Mouse (Mus musculus) cerebellum, adult 11-12 months (tissue): ENCODE measurements around the gene Prrg4.
"Not testable (repeated sequence)": the region's sequence is repeated elsewhere in the genome, so short reads cannot be mapped to it uniquely, and the experiment has no call there.

Experiments used
- DNase-seq: peaks from one replicate; pipeline ENCODE4 v3.0.0; 2022

Gene Prrg4

DNA sequence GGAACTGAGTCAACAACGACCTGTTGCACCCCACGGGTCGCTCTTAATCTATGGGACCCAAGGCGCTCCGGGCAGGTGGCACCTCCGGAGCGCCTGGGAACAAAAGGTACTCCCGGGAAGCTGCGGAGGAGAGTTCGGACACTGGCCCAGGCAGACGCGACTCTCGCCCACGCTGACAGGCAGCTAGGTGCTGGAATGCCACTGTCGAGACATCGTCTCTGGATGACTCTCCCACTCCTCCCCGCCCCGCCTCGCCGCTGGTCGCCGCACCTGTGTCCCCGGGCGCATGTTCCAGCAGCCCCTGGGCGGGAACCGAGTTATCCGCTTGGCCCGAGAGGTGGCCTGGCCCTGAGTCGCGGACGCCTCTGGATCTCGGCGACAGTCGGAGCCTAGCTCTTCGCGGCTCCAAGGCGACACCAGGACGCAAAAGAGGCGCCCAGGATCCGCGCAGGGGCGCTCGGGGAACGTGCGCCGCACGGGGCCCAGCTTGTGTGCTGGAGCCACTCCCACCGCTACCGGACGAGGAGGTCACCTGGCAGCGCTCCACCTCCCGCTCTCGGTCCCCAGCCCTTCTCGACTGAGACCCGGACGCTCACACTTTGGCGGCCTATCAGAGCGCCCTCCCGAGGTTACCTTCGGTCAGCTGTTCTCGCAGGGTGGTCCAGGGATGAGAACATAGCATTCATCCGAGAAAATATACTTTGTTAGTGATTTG is at the start of gene Prrg4:
Gene Prrg4, minus strand, starts transcription at position 601 of the 715 bp plus-strand sequence.
- peak; percentile 6 for DNase-seq

DNA sequence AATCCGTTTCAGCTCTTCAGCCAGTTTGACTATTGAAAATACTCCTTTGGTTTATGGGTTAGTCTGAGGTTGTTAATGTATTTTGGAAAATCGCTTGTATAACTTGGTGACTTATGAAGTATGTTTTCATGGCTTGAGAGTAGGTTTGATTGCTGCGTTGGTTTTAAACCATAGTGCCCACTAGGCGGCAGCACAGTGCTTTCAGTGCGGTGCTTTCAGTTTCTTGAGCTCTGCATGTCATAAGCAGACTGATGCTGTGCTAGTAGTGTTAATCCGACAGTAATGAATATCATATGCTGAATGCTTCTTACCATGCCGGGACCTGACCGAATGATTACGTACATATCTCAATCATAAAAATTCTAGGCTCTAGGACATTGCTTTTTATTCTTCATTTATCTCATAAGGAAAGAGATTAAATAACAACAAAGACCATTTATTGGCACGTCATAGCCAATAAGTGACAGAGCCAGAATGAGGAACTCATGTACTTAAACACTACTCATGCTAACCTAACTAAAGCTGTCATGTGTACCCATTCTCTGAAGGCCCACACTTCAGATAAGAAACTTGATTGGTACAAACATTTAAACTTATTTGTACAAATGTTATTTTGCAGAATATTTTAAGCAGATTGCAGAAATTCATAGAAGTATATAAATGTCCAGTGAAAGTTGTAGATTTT is 38.3 kb upstream of the Prrg4 start:
- DNase-seq = peak; percentile 50

DNA sequence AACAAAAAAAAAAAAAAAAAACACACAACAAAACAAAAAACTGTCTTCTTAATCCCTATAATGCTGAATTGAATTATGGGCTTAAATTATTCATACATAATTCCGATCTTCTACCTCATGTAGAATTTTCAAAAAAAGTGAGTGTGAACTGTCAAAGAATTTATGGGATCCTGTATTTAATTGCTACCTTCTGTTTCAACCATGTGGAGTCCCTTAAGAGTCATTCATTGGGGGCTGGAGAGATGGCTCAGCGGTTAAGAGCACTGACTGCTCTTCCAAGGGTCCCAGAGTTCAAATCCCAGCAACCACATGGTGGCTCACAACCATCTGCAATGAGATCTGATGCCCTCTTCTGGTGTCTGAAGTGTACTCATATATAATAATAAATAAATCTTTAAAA is 37.7 kb upstream of the Prrg4 start:
- DNase-seq = not testable (repeated sequence)

DNA sequence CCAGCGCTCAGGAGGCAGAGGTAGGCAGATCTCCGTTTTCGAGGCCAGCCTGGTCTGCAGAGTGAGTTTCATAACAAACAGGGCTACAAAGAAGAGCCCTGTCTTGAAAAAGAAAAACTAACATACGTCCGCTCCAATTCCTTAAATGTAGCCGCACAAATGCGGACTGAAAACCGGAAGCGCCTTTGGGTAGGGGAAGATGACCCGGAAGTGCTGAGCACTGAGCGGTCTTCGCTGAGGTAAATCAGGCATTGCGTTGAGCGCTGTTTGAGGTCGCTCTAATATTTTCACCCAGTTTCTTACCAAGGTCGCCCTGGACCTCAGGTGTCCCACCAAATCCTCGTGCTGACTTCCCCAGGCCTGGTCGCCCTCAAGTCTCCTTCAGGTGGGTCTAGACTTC is 36.4 kb upstream of the Prrg4 start:
- no peak for DNase-seq

DNA sequence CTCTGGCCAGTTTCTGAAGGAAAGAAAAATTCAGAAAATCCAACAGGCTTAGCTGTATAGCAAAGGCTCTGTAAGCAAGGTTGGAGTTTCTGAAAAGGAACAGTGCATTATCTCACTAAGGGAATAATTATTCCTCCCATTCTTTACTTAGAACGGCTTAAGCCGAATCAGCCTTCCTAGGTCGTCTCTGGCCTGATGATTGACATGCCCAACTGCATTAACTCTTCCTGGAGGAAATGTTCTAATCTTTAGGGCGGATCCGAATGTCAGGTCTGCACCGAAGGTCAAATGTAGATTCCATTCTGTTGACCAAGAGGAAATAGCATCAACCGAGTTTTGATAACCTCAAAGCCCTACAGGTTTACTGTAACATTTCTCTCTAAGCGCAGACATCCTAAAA is 29.1 kb upstream of the Prrg4 start:
- DNase-seq = no peak

DNA sequence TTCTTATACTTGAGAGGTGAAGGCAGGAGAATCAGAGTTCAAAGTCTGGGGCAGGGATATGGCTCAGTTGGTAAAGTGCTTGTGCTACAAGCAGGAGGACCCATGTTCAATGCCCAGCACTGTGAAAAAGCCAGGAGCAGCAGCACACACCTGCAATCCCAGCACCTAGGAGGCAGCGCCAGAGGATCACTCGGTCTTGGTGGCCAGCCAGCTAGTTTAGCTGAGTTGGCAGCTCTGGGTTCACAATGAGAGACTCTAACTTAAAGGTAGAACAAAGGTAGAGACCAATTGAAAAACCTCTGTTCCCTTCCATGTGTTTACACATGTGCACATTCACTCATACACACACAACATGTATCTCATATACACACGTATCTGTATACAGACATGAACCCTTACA is 19.4 kb upstream of the Prrg4 start:
- DNase-seq = no peak

DNA sequence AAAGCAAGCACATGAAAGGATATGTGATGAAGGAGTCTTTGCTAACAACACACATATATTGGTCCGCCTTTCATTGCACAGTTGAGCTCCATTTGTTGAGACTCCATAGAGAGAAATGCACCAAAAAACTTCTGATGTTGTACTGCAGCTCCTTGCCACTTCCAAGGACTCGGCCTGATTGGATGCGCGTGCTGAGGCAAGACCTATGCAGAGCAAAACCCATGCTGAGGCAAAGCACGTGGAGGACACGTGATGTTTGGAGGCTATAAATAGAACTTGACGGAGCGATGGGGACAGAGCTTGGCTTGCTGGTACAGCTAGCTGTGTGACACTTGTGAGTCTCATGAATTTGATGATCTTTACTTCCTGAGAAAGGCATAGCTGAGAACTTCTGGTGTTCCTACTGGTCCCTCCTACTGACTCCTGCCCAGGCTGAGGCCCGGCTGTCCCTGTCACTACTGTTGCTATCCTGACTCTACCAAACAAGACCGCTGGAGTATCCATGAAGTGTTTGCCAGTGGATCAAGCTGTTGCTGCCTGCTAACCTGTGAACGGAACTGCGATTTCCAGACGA is 17.7 kb upstream of the Prrg4 start, which contains the start of gene Ccdc73:
Gene Ccdc73, plus strand, starts transcription at position 524 of the 574 bp plus-strand sequence.
- no peak for DNase-seq

GRCm38 (mm10) chr2:104864176-104864860 is 14.6 kb upstream of the Prrg4 start:
- no peak for DNase-seq

- no peak for DNase-seq
These were observed 10.8 kb upstream of the Prrg4 start for GRCm38 (mm10) chr2:104860426-104860825.

- no peak for DNase-seq
These were observed 9.4 kb upstream of the Prrg4 start for GRCm38 (mm10) chr2:104859060-104859459.

GRCm38 (mm10) chr2:104858083-104858482 is 8.4 kb upstream of the Prrg4 start:
- DNase-seq = not testable (repeated sequence)

DNA sequence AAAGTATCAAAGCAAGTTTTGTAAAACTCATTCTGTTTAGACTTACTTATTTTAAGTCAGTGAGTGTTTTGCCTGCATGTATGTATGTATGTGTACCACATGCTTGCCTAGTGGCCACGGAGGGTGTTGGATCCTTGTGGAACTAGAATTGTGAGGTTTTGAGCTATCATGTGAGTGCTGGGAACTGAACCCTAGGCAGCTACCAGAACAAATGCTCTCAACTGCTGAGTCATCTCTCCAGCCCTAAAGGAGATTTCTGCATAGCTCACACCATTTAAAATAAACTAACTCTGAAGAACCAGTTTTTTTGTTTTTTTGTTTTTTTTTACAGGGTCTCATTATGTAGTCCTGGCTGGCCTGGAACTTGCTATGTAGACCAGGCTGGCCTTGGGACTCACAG is 6.5 kb upstream of the Prrg4 start:
- no peak for DNase-seq

GRCm38 (mm10) chr2:104855732-104856131 is 6.1 kb upstream of the Prrg4 start:
- no peak for DNase-seq

- no peak for DNase-seq
These were observed 5.2 kb upstream of the Prrg4 start for GRCm38 (mm10) chr2:104854836-104855235.

- DNase-seq = no peak
These were observed 2.9 kb upstream of the Prrg4 start for GRCm38 (mm10) chr2:104852546-104852945.

GRCm38 (mm10) chr2:104851686-104852085 is 2.0 kb upstream of the Prrg4 start:
- no peak for DNase-seq

GRCm38 (mm10) chr2:104849991-104850359 is 299 bp upstream of the Prrg4 start:
- no peak for DNase-seq

DNA sequence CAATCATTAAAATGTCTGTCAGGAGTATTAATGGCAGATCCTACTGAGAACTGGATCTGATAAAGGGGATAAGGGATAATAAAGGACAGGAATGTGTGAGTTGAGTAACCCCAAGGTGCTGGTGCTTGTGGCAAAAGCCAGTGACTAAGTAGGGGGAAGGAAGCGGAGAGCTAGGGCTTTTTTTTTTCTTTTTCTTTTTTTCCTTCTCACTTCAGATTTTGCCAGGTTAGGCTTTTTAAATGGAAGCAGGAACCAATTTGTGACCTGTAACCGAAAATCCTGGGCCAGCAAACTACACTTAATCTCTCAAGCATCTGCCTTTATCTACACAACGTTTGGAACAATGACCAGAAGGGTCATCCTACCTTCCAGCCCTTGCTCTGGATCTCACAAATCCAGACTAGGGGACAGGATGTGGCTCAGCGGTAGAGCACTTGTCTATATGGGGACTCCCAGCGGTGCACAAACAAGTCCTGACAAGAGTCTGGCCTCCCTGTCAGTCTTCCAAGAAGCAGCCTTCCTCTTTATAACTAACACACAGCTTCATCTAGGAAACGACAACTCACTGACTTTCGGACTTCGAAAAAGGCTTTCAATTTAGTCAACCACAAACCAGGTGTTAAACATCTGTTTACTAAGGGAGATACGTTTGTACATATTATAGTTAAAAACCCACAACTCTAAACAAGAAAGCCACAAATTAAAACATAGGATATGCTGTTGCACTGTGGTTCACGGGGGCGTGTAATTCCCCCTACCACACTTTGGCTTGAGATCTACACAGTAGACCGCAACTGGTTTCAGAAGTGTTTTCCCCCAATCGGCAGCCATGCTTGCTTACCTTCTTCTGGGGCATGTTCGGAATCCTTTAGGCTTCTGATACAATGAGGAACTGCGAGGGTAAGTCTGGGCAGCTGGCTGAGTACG is 1.2 kb downstream of the Prrg4 start:
- DNase-seq = no peak

- no peak for DNase-seq
These were observed 2.0 kb downstream of the Prrg4 start for GRCm38 (mm10) chr2:104847645-104848044.

DNA sequence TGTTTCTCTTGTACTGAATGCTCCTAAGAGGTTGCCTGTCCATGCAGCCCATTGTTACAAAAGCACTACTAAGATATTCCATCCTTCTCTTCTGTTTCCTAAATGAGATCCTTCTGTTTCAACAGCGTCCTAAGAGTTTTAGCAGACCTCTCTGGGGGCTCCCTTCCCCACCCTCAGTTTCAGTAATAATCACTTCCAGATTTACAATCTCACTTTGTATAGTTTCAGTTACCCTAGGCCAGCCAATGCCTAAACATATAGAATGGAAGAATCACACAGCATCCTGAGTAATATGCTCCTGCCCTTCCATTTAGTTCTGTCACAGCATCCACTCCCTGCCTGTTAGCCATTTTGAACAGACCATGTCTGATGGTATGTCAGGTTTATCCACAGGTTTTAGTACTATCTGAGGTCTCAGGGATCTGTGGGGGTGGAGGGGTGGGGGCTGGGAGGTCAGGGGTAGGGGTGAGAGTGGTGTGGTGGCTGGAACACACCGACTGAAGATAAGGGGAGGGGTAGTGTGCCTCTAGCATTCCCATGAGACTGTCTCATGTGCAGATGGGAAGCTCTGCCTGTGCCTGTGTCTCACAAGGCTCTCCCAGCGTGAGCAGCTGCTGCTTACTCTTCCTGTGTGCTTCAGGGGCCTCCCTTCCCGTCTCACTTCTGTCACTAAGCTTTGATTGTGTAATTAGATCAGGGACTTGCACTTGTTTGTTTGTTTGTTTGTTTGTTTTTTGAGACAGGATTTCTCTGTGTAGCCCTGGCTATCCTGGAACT is 2.9 kb downstream of the Prrg4 start:
- DNase-seq = no peak

- no peak for DNase-seq
These were observed 7.1 kb downstream of the Prrg4 start for GRCm38 (mm10) chr2:104842559-104842958.

GRCm38 (mm10) chr2:104841736-104842135 is 7.9 kb downstream of the Prrg4 start:
- no peak for DNase-seq
